Mouse (Mus musculus): Measurements from ENCODE around the gene Jtb.

The Jtb gene

DNA sequence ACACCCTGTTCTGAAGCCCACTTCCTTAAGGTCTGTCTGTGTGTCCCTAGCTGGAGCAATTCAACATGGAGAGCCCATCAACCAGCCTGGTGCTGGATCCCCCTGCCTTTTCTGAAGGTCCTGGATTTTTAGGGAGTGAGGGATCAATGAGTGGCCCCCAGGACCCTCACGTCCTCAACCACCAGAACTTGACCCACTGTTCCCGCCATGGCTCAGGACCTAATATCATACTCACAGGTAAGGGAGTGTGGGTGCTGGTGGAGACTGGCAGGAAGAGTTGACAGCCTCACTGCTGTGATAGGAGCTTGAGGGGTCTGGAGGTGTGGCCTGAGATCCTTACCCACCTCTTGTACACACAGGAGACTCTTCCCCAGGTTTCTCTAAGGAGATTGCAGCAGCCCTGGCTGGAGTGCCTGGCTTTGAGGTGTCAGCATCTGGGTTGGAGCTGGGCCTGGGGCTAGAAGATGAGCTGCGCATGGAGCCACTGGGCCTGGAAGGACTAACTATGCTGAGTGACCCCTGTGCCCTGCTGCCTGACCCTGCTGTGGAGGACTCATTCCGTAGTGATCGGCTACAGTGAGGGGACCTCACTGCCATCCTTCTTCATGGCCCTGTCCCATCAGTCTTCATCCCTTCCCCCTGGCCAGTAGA, 31.8 kb downstream of the Jtb start:
- no peak for DNase-seq (ENCODE audit: low spot score in 2 of 2)

GRCm38 (mm10) chr3:90264687-90265033, 33.3 kb downstream of the Jtb start:
- no peak for DNase-seq (ENCODE audit: low spot score in 2 of 2)

DNA sequence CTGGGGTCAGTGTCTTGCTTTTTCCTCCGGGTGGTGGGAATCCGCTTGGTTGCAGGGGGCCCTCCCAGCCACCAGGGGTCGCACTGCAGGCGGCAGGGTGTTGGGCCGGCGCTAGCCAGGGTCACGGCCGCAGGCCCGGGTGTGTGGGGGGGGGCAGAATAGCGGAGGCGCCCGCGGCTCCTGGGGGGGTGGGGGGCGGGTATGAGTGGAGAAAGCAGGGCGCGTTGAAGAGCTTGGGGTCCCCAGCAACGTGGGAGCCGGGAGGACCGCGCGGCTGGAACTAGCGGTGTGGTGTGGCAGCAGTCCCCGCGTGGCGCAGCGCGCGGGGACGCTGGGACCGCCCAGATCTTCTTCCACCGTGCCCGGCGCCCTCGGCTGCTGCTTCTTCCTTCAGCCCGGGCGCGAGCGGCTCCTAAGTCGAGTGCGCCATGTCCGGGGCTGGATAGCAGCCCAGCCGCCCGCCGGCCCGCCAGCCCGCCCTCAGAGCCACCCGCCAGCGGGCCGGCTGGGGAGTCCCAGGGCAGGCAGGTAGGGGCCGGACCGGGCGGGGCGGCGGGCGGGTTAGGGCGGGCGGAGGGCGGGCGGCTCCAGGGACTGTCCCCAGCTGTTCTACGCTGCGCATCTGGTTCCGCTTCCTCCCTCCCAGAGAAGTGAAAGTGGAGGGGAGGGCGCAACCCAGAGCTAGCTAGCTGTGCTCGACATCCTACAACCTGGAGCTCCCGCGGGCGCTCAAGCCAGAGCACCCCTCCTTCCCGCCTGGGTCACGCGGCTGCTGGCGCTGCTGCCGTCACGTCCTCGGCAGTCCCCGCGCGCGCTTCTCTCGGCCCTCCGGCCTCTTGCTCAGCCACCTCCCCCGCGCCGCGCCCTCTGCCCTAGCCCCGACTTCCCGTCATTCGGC, 33.9 kb downstream of the Jtb start, which contains the start of gene Dennd4b:
Dennd4b (plus strand) TSS at position 152 of the 898 bp plus-strand sequence.
- DNase-seq (ENCODE audit: low spot score in 2 of 2), result peak; percentile 94 to 96

- DNase-seq (ENCODE audit: low spot score in 2 of 2), result peak; percentile 61 to 69
Observed at GRCm38 (mm10) chr3:90265932-90266741, 34.7 kb downstream of the Jtb start.

GRCm38 (mm10) chr3:90266901-90267775, 35.7 kb downstream of the Jtb start:
- peak in 1 of 2 experiments; percentile 10 for DNase-seq (ENCODE audit: low spot score in 2 of 2)

DNA sequence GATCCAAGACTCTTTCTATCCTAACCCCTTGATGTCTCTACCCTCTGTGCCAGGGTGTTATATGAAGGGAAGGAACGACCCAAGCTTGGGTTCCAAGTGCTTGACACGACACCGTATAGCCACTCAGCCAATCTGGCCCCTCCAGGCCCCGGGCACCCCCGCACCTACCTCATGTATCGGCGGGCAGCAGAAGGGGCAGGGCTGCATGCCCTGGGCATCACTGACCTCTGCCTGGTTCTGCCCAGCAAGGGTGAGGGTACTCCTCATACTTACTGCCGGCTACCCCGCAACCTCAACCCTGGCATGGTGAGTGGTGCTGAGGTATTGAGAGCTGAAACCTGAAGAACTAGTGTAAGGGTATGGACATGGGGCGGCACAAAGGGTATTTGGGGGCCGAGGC, 36.8 kb downstream of the Jtb start:
- no peak for DNase-seq (ENCODE audit: low spot score in 2 of 2)

GRCm38 (mm10) chr3:90268971-90269370, 37.6 kb downstream of the Jtb start:
- DNase-seq (ENCODE audit: low spot score in 2 of 2), result no peak

- no peak for DNase-seq (ENCODE audit: low spot score in 2 of 2)
Observed at GRCm38 (mm10) chr3:90270784-90271183, 39.4 kb downstream of the Jtb start.

GRCm38 (mm10) chr3:90272170-90272569, 40.8 kb downstream of the Jtb start:
- DNase-seq (ENCODE audit: low spot score in 2 of 2), result no peak

DNA sequence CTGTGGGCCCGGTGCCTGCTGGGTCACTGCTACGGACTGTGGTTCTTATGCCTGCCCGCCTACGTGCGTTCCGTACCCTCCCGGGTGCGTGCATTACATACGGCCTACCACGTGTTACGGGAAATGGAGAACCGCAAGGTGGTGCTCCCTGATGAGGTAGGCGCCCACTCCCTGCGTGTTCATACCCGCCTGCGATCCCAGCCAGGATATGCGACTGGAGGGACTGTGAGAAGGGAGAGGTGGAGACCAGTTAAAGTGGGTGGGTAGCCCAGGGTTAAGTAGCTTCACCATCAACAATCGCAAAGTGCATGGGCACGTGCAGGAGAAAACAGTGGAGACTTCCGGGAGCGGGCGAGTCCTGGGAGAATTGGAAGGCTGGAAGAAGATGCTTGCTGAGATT, 42.5 kb downstream of the Jtb start:
- DNase-seq (ENCODE audit: low spot score in 2 of 2), result no peak

DNA sequence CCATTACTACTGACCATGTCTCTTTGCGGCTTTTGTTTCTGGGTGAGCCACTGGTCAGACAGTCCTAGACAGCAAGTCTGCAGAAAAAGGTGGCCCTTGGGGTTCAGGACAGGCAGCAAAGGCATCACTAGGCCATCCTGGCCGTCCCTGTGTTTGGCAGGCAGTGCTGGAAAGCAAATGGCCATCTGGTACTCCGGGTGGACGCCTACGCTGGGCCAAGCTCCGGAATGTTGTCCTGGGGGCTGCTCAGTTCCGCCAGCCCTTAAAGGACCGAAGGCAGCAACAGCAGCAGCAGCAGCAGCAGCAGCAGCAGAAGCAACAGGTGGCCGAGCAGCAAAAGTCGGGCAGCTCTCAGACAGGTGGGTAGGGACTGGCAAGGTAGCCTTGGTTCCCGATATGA, 43.9 kb downstream of the Jtb start:
- no peak for DNase-seq (ENCODE audit: low spot score in 2 of 2)

DNA sequence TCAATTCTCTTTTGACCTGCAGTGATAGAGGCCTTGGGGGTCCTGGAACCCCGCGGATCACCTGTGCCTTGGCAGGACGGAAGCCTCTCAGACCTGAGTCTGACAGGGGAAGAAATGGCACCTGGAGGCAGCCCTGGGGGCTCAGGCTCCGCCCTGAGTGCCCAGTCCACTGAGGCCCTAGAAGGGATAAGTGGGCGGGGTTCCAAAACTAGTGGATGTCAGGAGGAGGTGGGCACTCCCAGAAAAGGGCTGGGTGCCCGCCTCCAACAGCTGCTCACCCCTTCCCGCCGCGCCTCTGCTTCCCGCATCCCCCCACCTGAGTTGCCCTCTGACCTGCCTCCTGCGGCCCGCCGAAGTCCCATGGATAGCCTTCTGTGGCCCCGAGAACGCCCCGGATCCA, 45.5 kb downstream of the Jtb start:
- DNase-seq (ENCODE audit: low spot score in 2 of 2), result no peak

- DNase-seq (ENCODE audit: low spot score in 2 of 2), result no peak
Observed at GRCm38 (mm10) chr3:90277793-90278192, 46.4 kb downstream of the Jtb start.

DNA sequence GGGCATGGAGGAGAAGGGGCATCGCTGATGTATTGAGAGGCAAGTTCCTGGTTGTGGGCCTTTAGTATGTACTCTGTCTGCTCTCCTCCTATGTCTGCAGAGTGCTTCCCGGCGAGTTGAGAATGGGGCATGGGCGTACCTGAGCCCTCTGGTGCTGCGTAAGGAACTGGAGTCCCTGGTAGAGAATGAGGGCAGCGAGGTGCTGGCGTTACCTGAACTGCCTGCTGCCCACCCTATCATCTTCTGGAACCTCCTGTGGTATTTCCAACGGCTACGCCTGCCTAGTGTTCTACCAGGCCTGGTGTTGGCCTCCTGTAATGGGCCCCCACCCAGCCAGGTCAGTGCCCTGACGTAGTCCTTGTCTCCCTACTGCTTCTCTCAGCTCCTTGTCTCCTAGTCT, 46.8 kb downstream of the Jtb start:
- no peak for DNase-seq (ENCODE audit: low spot score in 2 of 2)

GRCm38 (mm10) chr3:90279216-90279615, 47.8 kb downstream of the Jtb start:
- DNase-seq (ENCODE audit: low spot score in 2 of 2), result no peak

GRCm38 (mm10) chr3:90279743-90280142, 48.3 kb downstream of the Jtb start:
- no peak for DNase-seq (ENCODE audit: low spot score in 2 of 2)

GRCm38 (mm10) chr3:90280708-90281107, 49.3 kb downstream of the Jtb start:
- DNase-seq (ENCODE audit: low spot score in 2 of 2), result no peak

DNA sequence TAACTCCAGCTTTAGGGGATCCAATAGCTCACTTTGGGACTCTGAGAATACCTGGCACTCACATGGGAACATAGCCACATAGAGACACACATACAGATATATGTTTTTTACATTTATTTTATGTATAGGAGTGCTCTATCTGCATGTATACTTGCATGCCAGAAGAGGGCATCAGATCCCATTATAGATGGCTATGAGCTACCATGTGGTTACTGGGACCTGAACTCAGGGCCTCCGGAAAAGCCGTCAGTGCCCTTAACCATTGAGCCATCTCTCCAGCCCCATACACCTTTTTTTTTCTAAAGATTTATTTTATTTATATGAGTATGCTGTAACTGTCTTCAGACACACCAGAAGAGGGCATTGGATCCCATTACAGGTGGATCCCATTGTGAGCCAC, 52.8 kb downstream of the Jtb start:
- DNase-seq (ENCODE audit: low spot score in 2 of 2), result no peak

Measured in natural killer cell, adult 2 months (primary cell).